Mouse (Mus musculus) urinary bladder, postnatal 14 days (tissue): ENCODE measurements around the gene Ube2s.
A peak's percentile ranks its signal among the peaks of the same experiment; 100 is the strongest.
"Not testable (repeated sequence)": the region's sequence is repeated elsewhere in the genome, so short reads cannot be mapped to it uniquely, and the experiment has no call there.

ENCODE experiments used
- DNase-seq: peaks from one replicate; pipeline ENCODE4 v3.0.0; 2021; ENCODE audit warnings: low spot score

The Ube2s gene

DNA sequence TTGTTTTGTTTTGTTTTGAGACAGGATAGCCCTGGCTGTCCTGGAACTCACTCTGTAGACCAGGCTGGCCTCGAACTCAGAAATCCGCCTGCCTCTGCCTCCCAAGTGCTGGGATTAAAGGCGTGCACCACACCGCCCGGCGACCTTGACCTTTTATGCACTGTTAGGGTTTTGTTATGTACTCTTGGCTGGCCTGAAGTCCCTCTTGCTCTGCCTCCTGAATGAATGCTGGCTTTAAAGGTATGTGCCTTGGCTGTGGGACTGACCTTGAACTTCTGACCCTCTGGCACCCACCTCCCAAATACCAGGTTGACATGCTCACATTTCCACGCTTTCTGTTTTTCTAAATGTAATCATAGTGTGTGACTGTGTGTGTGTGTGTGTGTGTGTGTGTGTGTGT lies 8.5 kb upstream of the Ube2s start:
- not testable (repeated sequence) for DNase-seq

DNA sequence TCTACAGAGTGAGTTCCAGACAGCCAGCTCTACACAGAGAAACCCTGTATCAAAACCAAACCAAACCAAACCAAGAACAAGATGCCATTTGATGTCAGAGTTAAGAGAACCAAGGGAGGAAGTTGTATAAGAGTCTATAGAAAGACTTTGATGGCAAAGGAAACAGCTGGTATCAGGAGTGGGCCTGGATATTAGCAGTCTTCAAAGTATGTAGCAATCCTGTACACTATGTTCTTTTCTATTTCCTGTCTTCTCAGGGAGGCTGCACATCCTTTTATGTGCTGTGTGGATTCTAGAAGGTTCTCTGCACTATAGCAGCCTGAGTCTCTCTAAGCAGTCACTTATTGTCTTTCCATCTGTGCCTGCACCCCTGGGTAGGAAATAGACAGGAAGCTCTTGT lies 4.2 kb upstream of the Ube2s start:
- DNase-seq: no peak

DNA sequence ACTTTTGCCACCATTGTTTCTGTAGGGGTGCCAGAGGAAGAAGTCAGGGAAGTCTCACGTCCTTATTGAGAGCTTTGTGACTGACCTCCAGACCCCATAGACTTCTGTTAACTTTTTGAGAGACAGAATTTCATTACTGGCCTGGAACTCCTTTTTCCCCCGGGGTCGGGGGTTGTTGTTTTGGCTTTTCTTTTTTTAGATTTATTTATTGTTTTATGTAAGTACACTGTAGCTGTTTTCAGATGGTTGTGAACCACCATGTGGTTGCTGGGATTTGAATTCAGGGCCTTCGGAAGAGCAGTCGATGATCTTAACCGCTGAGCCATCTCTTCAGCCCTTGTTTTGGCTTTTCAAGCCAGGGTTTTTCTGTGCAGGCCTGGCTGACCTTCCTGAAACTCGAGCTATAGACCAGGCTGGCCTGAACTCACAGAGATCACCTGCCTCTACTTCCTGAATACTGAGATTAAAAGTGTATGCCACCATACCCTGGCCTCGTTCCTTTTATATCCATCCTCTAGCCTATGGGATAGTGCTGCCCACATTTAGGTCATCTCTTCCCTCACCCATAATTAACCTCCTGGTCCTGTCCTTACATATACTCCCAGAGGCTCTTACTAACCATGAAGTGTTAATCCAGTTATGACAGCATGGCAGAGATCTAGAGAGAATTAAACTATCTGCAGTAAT lies 858 bp upstream of the Ube2s start:
- DNase-seq: no peak

DNA sequence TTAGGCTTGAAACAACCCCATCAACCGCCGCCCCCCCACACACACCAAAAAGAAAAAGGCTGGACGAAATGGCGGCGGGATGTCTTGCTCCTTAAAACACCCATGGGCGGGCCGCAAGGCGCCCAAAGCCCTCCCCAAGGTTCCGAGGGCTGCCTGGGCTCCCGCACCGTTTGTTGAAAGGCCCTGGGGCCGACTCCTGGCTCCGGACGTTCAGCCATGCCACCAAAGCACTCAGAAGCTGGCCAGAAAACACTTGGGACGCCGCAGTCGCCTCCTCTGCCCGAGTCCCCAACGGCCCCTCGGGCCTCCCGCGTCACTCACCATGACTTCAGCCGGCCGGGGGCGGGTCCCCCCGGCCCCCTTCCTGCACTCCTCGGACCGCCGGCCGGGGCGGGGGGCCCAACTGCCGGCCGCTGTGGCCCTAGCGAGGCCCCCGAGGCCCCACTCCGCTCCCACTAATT lies 518 bp downstream of the Ube2s start:
- DNase-seq: peak; percentile 36

DNA sequence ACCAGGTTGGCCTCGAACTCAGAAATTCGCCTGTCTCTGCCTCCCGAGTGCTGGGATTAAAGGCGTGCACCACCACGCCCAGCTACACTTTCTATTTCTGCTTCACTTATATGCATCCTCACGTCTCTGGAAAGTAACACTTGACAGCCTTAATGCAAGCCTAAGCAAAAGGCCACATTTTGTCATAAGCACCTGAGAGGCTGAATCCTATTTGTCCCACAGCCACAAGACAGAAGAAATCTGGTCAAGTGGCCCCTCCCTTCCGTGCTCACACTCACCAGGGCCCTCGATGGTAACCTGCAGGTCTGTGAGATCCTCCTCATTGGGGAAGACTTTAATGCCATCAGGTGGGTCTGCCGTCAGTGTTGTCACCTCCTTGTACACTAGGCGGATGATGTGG lies 1.3 kb downstream of the Ube2s start:
- not testable (repeated sequence) for DNase-seq

DNA sequence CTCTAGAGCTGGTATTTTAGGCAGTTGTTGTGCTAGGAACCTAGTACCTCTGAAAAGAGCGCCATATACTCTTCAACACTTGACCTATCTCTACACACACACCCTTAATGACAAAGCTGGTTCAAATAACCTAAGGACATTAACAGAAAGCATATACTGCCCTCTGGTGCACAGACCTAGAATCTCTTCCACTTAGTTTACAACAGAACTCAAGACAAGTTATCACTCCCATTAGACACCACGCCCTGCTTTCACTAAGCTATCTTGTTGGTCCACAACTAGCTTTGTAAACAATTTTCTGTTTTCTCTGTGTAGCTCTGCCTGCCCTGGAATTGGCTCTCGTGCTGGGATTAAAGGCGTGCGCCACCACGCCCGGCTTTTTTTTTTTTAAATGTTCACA lies 5.7 kb downstream of the Ube2s start:
- DNase-seq: no peak

- no peak for DNase-seq
Measured at GRCm38 (mm10) chr7:4802247-4802646, 10.1 kb downstream of the Ube2s start.

GRCm38 (mm10) chr7:4795767-4796433 lies 16.5 kb downstream of the Ube2s start:
- no peak for DNase-seq

- DNase-seq: no peak
Measured at GRCm38 (mm10) chr7:4794631-4795168, 17.7 kb downstream of the Ube2s start.

DNA sequence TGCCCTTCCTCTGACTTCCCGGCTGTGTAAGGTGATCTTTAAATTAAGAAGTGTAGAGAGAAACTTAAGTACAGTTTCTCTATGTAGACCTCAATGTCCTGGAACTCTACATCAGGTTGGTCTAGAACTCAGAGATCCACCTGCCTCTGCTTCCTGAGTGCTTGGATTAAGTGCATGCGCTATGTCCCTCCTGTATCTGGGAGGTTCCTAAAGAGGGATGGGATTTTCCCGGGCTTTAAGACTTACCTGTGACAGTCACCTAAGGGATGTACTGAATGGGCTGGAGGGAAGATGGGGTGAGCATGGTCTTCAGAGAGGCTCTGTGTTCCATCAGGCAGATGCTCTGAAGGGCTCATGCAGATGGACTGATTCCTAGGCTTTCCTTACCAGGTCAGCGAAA lies 18.7 kb downstream of the Ube2s start:
- DNase-seq: no peak

DNA sequence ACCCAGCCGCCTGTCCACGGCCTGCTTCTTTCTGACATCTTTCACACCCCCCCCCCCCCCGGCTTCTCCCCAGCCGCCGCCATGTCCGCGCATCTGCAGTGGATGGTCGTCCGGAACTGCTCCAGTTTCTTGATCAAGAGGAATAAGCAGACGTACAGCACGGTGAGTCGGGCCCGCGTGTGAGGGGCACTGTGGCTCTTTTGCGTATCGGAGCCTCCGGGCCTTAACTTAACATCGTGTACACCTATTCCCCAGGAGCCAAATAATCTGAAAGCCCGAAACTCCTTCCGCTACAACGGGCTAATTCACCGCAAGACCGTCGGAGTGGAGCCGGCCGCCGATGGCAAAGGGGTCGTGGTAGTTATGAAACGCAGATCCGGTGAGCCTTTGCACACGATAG lies 19.1 kb downstream of the Ube2s start:
- not testable (repeated sequence) for DNase-seq

DNA sequence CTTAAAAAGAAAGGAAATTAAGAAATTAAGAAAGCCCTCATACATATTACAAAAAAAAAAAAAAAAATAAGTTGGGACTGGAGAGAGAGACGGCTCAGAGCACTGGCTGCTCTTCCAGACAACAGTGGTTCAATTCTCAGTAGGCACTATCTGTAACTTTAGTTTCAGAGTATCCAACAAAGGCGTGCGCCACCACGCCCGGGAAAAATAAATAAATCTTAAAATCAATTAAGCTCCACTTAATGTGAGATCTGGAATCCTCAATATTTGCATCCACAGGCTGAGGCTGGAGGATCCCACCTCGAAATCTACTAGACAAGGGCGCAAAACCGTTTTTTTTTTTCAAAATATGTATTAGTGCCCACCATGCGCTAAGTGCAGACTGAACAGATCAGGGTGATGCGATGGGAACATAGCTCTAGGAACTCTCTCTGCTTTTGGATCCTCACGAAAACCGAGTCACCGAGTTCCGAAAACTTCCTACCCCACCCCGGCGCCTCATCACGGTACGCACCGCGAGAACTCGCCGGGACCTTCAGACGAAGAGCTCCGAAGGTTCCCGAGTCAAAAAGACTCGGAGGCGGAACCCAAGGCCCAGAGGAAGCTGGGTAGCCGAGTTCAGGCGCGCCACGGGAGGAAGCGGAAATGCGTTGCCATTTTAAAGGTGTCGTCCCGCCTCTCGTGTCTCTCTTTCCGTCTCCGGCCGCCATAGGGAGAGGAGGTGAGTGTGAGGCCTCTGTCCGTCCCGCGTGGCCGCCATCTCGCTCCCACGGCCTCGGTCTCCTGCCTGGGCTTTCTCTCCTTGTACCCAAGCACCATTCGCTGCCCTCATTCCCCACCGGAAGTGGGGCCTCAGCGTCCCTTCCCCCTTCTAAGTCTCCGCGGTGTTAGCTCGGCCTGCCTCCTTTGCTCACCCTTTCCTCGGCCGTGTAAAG lies 19.8 kb downstream of the Ube2s start, which contains the start of gene Rpl28:
Gene Rpl28, plus strand, starts transcription at position 597 of the 935 bp plus-strand sequence.
- peak; percentile 97 for DNase-seq

DNA sequence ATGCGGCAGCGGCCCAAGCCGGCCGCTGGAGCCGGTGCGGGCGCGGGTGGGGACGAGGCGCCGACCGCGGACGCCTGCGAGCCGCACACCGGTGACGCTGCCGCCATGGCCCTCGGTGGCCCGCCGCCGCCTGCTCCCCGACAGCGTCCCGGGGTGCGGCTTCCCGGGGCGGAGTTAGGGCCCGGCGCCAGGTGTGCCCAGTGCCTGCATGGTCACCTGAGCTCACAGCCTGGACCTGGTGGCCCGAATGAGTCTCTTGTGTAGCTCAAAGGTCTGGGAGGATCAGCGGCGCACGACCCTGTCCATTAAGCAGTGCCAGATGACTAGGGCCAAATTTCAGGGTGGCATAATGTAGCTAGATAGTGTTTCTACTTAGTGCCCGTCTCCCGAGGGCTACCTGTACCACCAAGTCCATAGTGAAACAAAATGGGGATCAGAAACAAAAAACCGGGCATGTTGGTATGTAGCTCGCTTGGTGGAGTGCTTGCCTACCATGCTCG lies 22.9 kb downstream of the Ube2s start, which contains the start of gene Tmem238:
Gene Tmem238, minus strand, starts transcription at position 221 of the 500 bp plus-strand sequence.
- DNase-seq: peak; percentile 82

GRCm38 (mm10) chr7:4788499-4789435 lies 23.6 kb downstream of the Ube2s start:
- peak; percentile 56 for DNase-seq

DNA sequence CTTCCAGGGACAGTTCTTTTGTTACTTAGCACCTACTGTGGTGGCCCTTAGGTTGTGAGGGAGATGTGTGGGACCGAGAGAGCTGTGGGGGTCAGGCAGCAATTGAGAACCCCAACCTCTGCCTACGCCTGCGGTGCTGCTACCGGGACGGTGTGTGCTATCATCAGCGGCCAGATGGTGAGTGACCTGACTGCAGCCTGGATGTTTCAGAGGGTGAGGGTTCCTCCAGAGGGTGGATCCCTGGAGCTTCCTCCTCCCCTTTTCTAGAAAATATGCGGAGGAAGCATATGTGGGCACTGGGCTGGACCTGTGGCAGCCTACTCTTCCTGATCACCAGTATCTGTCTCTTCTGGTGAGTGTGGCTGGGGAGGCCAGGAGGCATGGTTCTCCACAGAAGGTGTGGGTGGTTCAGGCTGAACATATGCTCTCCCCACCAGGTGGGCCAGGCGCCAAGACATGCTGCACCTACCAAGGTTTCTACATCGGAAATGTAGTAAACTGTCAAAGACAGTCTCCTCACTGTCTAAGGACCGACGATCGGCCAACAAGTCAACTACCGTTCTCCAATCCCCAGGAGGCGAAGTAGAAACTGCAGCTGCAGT lies 28.6 kb downstream of the Ube2s start:
- no peak for DNase-seq

DNA sequence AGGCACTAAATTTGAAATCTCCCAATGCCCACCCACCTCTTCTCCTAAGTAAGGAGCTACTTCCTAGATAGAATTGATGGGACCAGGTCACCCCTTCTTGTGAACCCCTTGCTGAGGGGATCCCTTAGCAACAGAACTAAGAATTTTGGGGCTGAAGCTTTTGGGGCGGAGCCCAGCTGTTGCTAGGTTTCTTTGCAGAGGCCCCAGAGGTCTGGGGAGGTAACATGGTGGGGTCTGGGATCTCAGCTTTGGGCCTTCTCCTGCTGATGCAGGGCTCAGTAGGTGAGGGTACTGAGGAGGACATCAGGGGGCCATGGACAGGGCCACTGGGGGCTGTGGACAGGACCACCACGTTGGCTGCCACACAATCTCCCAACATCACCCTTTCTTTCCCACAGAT lies 29.6 kb downstream of the Ube2s start, which contains the start of the genes Il11 and Tmem190:
Gene Il11, minus strand, starts transcription at position 101 of the 400 bp plus-strand sequence.
Gene Tmem190, plus strand, starts transcription at position 179 of the 400 bp plus-strand sequence.
- DNase-seq: no peak

DNA sequence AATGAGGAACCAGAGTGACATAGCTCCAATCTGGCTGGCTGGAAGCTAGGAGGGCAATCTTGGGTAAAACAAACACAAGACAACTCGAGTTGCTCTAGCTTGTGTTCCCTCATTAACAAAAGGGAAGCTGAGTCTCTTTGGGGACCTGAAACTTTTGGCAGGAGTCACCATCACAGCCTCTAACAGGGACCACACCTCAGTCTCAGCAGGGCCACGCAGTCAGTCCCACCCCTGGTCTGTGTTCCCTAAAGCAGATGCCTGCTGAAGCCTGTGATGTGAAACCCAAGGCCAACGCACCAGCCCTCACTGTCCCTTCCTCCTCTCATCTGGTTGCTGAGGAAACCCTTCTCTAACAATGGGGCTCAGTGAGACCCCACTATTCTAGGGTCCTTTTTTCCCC lies 30.3 kb downstream of the Ube2s start:
- DNase-seq: no peak

- no peak for DNase-seq
Measured at GRCm38 (mm10) chr7:4779921-4780320, 32.5 kb downstream of the Ube2s start.

GRCm38 (mm10) chr7:4777851-4778637 lies 34.3 kb downstream of the Ube2s start:
- no peak for DNase-seq
